Mouse (Mus musculus) ES-E14 (cell line): ENCODE measurements at regions not wholly inside any gene's neighbourhood (a gene's known extent, or its start where the extent isn't known, plus 50 kb on each side); places are given as distances from the start of the nearest gene placed in this dataset.

Experiments
- DNase-seq: peaks from one replicate; pipeline ENCODE4 v3.0.0-alpha.2; 2013; ENCODE audit warnings: low read depth, low spot score
- H3K27ac ChIP-seq: 2 replicates; pipeline ENCODE4 v1.5.1; 2012; ENCODE audit warnings: low read depth, mild to moderate bottlenecking, low read length, moderate library complexity, mixed read lengths; ENCODE audit not compliant: poor library complexity, insufficient read depth, severe bottlenecking
- H3K36me3 ChIP-seq: 2 replicates; pipeline ENCODE4 v1.6.1; 2012; ENCODE audit warnings: mild to moderate bottlenecking, low read length, moderate library complexity, mixed read lengths; ENCODE audit not compliant: control insufficient read depth, poor library complexity, insufficient read depth, severe bottlenecking
- H3K4me1 ChIP-seq, 2 experiments: fragments of 150-350 bp in 1 of 2; sonication (generic) in 1 of 2; 2 replicates each; pipeline ENCODE4 v1.6.1; 2012; ENCODE audit warnings: low read length in 2 of 2, mild to moderate bottlenecking in 1 of 2, mixed read lengths in 1 of 2; ENCODE audit not compliant: control insufficient read depth in 2 of 2, insufficient read depth in 2 of 2, poor library complexity in 1 of 2
- H3K4me3 ChIP-seq, 2 experiments: fragments of 150-350 bp in 1 of 2; sonication (generic) in 1 of 2; 2 replicates each; pipeline ENCODE4 v1.5.1; 2012; ENCODE audit warnings: low read length in 2 of 2, low read depth in 1 of 2, mild to moderate bottlenecking in 1 of 2, mixed read lengths in 1 of 2; ENCODE audit not compliant: insufficient read depth in 1 of 2, poor library complexity in 1 of 2, severe bottlenecking in 1 of 2
- H3K9ac ChIP-seq: 2 replicates; pipeline ENCODE4 v1.6.1; 2012; ENCODE audit warnings: low read depth, mild to moderate bottlenecking, low read length, mixed read lengths; ENCODE audit not compliant: poor library complexity, insufficient read depth, severe bottlenecking
- H3K9me3 ChIP-seq: fragments of 150-350 bp; sonication (generic); 2 replicates; pipeline ENCODE4 v1.6.1; 2012; ENCODE audit warnings: low read depth, mild to moderate bottlenecking, low read length; ENCODE audit not compliant: control insufficient read depth, insufficient read depth
- CHD2 ChIP-seq: IDR thresholded peaks from 2 replicates; pipeline ENCODE4 v1.6.1; 2014; ENCODE audit warnings: mild to moderate bottlenecking, low read depth, low read length, inconsistent platforms
- HCFC1 ChIP-seq: IDR thresholded peaks from 2 replicates; pipeline ENCODE4 v1.6.1; 2012; ENCODE audit warnings: low read length, inconsistent platforms, borderline replicate concordance; ENCODE audit not compliant: insufficient read depth
- MAFK ChIP-seq: IDR thresholded peaks from 2 replicates; pipeline ENCODE4 v1.6.1; 2014; ENCODE audit warnings: mild to moderate bottlenecking, low read depth, low read length, inconsistent platforms; ENCODE audit not compliant: insufficient read depth
- ZC3H11A ChIP-seq: IDR thresholded peaks from 2 replicates; pipeline ENCODE4 v1.6.1; 2012; ENCODE audit warnings: low read depth, mild to moderate bottlenecking, inconsistent platforms, low read length, borderline replicate concordance
- ZNF384 ChIP-seq: IDR thresholded peaks from 2 replicates; pipeline ENCODE4 v1.6.1; 2012; ENCODE audit warnings: low read depth, low read length, inconsistent platforms
- in situ Hi-C, 2 experiments: fragments of 600-800 bp; cut with MboI; formaldehyde crosslinking; loops; one replicate each; pipeline ENCODE4 v1.15.1; 2025; ENCODE audit warnings: low sequenced_read_pairs in 2 of 2, inconsistent platforms in 1 of 2; ENCODE audit not compliant: unreplicated experiment in 2 of 2

GRCm38 (mm10) chr19:60120917-60121316 is 105.6 kb downstream of the Fam204a start:
- no peaks in the 10 kb centered on the region for H3K4me1 ChIP-seq
- H3K36me3 ChIP-seq = no peaks in the 10 kb centered on the region
- no peak for DNase-seq
- H3K27ac ChIP-seq = no peak overlapping the region
- TF ChIP-seq MAFK (no peak), ZC3H11A (no peak), CHD2 (no peak), ZNF384 (no peak), HCFC1 (no peak)
- H3K9ac ChIP-seq = no peak overlapping the region
- no peak overlapping the region for H3K4me3 ChIP-seq
- in situ Hi-C loops = no loop called here
- H3K9me3 ChIP-seq = no peaks in the 10 kb centered on the region

- no peaks in the 10 kb centered on the region for H3K4me1 ChIP-seq
- H3K9me3 ChIP-seq = no peaks in the 10 kb centered on the region
- in situ Hi-C loops = no loop called here
- H3K27ac ChIP-seq = no peak overlapping the region
- TF ChIP-seq MAFK (no peak), CHD2 (no peak), ZNF384 (no peak), ZC3H11A (no peak), HCFC1 (no peak)
- no peak overlapping the region for H3K9ac ChIP-seq
- no peaks in the 10 kb centered on the region for H3K36me3 ChIP-seq
- no peak for DNase-seq
- no peak overlapping the region for H3K4me3 ChIP-seq
Measured at GRCm38 (mm10) chr19:60119051-60119450, 107.5 kb downstream of the Fam204a start.

GRCm38 (mm10) chr19:60113666-60114388 is 112.7 kb downstream of the Fam204a start:
- H3K4me1 ChIP-seq = no peaks in the 10 kb centered on the region
- DNase-seq = no peak
- no peak overlapping the region for H3K9ac ChIP-seq
- H3K27ac ChIP-seq = no peak overlapping the region
- H3K36me3 ChIP-seq = no peaks in the 10 kb centered on the region
- in situ Hi-C loops = no loop called here
- TF ChIP-seq CHD2 (no peak), MAFK (no peak), ZNF384 (no peak), ZC3H11A (no peak), HCFC1 (no peak)
- H3K9me3 ChIP-seq = no peaks in the 10 kb centered on the region
- H3K4me3 ChIP-seq = no peak overlapping the region

GRCm38 (mm10) chr19:60110278-60110677 is 116.2 kb downstream of the Fam204a start:
- Histone ChIP-seq H3K36me3 (no peaks in the 10 kb centered on the region), H3K9ac (no peak overlapping the region), H3K9me3 (no peaks in the 10 kb centered on the region), H3K4me1 (no peaks in the 10 kb centered on the region), H3K4me3 (no peak overlapping the region), H3K27ac (no peak overlapping the region)
- TF ChIP-seq ZC3H11A = no peak
- no peak for DNase-seq
- in situ Hi-C loops = no loop called here

GRCm38 (mm10) chr19:60109488-60109887 is 117.0 kb downstream of the Fam204a start:
- DNase-seq = no peak
- no peaks in the 10 kb centered on the region for H3K4me1 ChIP-seq
- no peak overlapping the region for H3K4me3 ChIP-seq
- H3K9ac ChIP-seq = no peak overlapping the region
- no peaks in the 10 kb centered on the region for H3K9me3 ChIP-seq
- H3K27ac ChIP-seq = no peak overlapping the region
- no peaks in the 10 kb centered on the region for H3K36me3 ChIP-seq
- in situ Hi-C loops = no loop called here
- no peak for TF ChIP-seq CHD2
